Mouse (Mus musculus): Measurements from ENCODE around the gene Psmb10. TPM values are rescaled to one million over a fixed set of nuclear protein-coding genes. Genes with fewer than 3 reads are reported as not detected.

Gene Psmb10
- polyA plus RNA-seq (2017; shearing (Covaris generic)): 256 TPM

GRCm38 (mm10) chr8:105938306-105938669, at the start of gene Psmb10:
Psmb10 (minus strand) TSS chr8:105938444.

GRCm38 (mm10) chr8:105979325-105979724, 41.1 kb upstream of the Psmb10 start, which contains the start of gene Dpep3:
Dpep3 (minus strand) TSS chr8:105979429.

GRCm38 (mm10) chr8:105965905-105966341, 27.7 kb upstream of the Psmb10 start, which contains the start of gene Slc12a4:
Slc12a4 (minus strand) TSS chr8:105966097.

DNA sequence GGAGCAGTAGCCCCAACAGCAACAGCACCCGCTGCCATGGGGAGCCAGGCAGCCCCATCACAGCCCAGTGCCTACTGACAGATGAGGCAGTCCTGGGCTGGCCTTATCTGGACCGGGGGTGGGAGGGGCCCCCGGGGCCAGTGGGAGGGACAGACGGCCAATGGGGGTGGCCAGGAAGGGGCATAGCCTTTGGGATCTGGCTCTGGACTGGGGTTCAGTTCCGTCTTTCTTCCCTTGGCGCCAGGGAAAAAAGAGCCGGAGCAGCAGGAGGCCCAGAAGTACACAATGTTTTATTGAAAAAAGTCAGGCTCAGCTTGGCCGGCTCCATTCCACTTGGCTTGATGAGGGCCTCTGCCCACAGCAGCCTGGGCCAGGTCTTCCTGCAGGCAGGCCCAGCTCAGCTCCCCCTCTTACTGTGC, 5.1 kb upstream of the Psmb10 start, which contains the start of gene Lcat:
TSS of gene Lcat (minus strand) at position 62 of the 419 bp plus-strand sequence.

GRCm38 (mm10) chr8:105933762-105934161, 4.5 kb downstream of the Psmb10 start, which contains the start of gene Ctrl:
Ctrl (minus strand) TSS chr8:105933862.

DNA sequence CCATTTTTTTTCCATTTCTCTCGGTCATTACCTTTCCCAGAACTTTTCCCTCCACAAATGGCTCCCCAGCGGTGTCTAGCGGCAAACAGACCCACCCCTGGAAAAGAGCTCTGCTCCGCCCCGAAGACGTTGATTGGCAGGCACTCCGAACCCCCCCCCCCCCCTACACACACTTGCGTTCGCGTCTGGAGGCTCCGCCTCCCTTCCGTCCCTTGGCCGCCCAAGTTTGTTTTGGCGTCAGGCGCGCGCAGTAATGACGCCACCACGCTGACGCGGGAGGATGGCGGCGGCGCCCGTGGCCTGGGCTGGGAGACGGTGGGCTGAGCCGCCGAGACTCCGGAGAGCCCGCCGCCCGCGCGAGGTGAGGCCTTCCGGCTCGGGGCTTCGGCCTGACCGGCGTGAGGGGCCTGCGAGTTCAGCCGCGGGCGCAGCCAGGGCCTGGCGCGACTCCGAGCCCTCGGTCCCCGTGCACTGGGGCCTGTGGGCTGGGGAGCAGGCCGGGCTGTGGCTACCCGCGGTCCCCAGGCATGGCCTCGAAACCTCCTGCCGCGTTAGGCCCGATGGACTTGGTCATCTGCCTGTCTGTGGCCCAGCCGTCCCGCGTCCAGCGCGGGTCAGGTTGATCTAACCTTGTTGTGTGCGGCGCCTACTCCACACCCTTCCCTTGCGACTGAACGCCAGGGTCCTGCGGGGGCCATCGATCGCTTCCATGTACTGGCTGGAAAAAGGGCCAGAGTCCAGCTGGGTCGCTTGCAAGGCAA, 37.9 kb downstream of the Psmb10 start, which contains the start of gene Pskh1:
TSS of gene Pskh1 (plus strand) at position 262 of the 761 bp plus-strand sequence.

DNA sequence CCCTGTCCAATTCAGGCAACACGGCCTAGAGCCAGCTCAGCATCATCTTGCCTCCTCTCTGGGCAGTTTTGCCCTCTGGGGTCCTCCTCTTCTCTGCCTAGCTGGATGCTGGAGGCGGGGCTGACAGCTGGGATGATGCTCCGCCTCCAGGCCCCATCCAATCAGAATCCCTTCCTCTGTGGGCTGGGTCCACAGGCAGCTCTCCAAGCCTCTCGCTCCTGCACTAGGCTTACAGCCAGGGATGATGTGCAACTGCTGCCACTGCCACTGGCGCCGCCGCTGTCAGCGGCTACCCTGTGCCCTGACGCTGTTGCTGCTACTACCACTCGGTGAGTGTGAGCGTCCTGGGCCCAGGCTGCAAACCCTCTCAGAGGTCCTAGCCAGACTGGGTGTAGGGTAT, 44.9 kb downstream of the Psmb10 start, which contains the start of gene Nrn1l:
TSS of gene Nrn1l (plus strand) at position 229 of the 400 bp plus-strand sequence.

Other genes starting within 250 kb of the Psmb10 start
- 65.3 TPM for gene Acd, start 237.3 kb downstream of the Psmb10 start, polyA plus RNA-seq (2017; shearing (Covaris generic))
- gene Pard6a, start 237.3 kb downstream of the Psmb10 start, polyA plus RNA-seq (2017; shearing (Covaris generic)): 19.9 TPM
- gene 4933405L10Rik, start 230.8 kb downstream of the Psmb10 start, polyA plus RNA-seq (2017; shearing (Covaris generic)): not detected
- 4.5 TPM for gene Enkd1, start 230.2 kb downstream of the Psmb10 start, polyA plus RNA-seq (2017; shearing (Covaris generic))
- gene Gfod2, start 179.8 kb downstream of the Psmb10 start, polyA plus RNA-seq (2017; shearing (Covaris generic)): 7.1 TPM
- 63.2 TPM for gene Ranbp10, start 111.1 kb downstream of the Psmb10 start, polyA plus RNA-seq (2017; shearing (Covaris generic))
- gene Tsnaxip1, start 110.7 kb downstream of the Psmb10 start, polyA plus RNA-seq (2017; shearing (Covaris generic)): not detected
- gene Cenpt, start 85.2 kb downstream of the Psmb10 start, polyA plus RNA-seq (2017; shearing (Covaris generic)): 18.8 TPM
- 15.4 TPM for gene Thap11, start 83.3 kb downstream of the Psmb10 start, polyA plus RNA-seq (2017; shearing (Covaris generic))
- 11.2 TPM for gene Nutf2, start 77.9 kb downstream of the Psmb10 start, polyA plus RNA-seq (2017; shearing (Covaris generic))
- gene Edc4, start 57.6 kb downstream of the Psmb10 start, polyA plus RNA-seq (2017; shearing (Covaris generic)): 77.2 TPM
- gene Nrn1l, start 44.9 kb downstream of the Psmb10 start, polyA plus RNA-seq (2017; shearing (Covaris generic)): 1.1 TPM
- 18.5 TPM for gene Pskh1, start 38.0 kb downstream of the Psmb10 start, polyA plus RNA-seq (2017; shearing (Covaris generic))
- 0.59 TPM for gene Ctrl, start 4.6 kb downstream of the Psmb10 start, polyA plus RNA-seq (2017; shearing (Covaris generic))
- gene Lcat, start 4.9 kb upstream of the Psmb10 start, polyA plus RNA-seq (2017; shearing (Covaris generic)): not detected
- gene Slc12a4, start 27.7 kb upstream of the Psmb10 start, polyA plus RNA-seq (2017; shearing (Covaris generic)): 13.7 TPM
- 0.22 TPM for gene Dpep3, start 41.0 kb upstream of the Psmb10 start, polyA plus RNA-seq (2017; shearing (Covaris generic))
- gene Dus2, start 52.9 kb upstream of the Psmb10 start, polyA plus RNA-seq (2017; shearing (Covaris generic)): 40.4 TPM
- 0.74 TPM for gene Dpep2nb, start 67.5 kb upstream of the Psmb10 start, polyA plus RNA-seq (2017; shearing (Covaris generic))
- 7.5 TPM for gene Ddx28, start 73.4 kb upstream of the Psmb10 start, polyA plus RNA-seq (2017; shearing (Covaris generic))
- 187 TPM for gene Nfatc3, start 120.4 kb upstream of the Psmb10 start, polyA plus RNA-seq (2017; shearing (Covaris generic))
- 1.1 TPM for gene Esrp2, start 198.5 kb upstream of the Psmb10 start, polyA plus RNA-seq (2017; shearing (Covaris generic))
- 4.3 TPM for gene Pla2g15, start 212.0 kb upstream of the Psmb10 start, polyA plus RNA-seq (2017; shearing (Covaris generic))
- 30.3 TPM for gene Slc7a6, start 230.4 kb upstream of the Psmb10 start, polyA plus RNA-seq (2017; shearing (Covaris generic))